Mouse (Mus musculus): ENCODE data around the gene Tmem203. TPM values are rescaled to one million over a fixed set of nuclear protein-coding genes. Genes with fewer than 3 reads are reported as not detected.

Tmem203 gene
- total and polyA plus RNA-seq, 2 experiments = 14.5 to 43.7 TPM

- TF ChIP-seq POLR2A (IDR thresholded peaks at IDR 0.05; ENCODE audit: extremely low read depth, insufficient read depth, low read length) (no peak), CTCF (IDR thresholded peaks at IDR 0.05; ENCODE audit: low read depth, low read length) (no peak)
- no peaks in the 10 kb centered on the region for H3K79me2 ChIP-seq (ENCODE audit: control insufficient read depth, insufficient read depth, low read length)
- no peak overlapping the region for H3K27ac ChIP-seq (replicated peaks; ENCODE audit: insufficient read depth, low read depth, low read length)
- no peaks in the 10 kb centered on the region; the same call in 1 of the 2 replicates for H3K36me3 ChIP-seq (ENCODE audit: control insufficient read depth, insufficient read depth, low read length)
- peak overlapping the region; percentile 39; the same call in 1 of the 2 replicates for H3K4me3 ChIP-seq (ENCODE audit: insufficient read depth, low read depth, low read length)
- peaks cover 9% of the 10 kb centered on the region; the same call in 1 of the 2 replicates for H3K27me3 ChIP-seq (ENCODE audit: control insufficient read depth, insufficient read depth, low read length)
- DNase-seq (ENCODE audit: extremely low read depth, low read depth, low spot score) = peak; percentile 23
- 2% methylated on average over 54 of the region's 54 CpGs for WGBS
- H3K9ac ChIP-seq (ENCODE audit: low read depth, low read length) = no peak overlapping the region
- H3K4me1 ChIP-seq (ENCODE audit: control insufficient read depth, insufficient read depth, low read length) = peaks cover 3% of the 10 kb centered on the region; the same call in 1 of the 2 replicates
Measured at GRCm38 (mm10) chr2:25290101-25290815, 35.0 kb downstream of the Tmem203 start.

GRCm38 (mm10) chr2:25290816-25291130 is 35.5 kb downstream of the Tmem203 start:
- TF ChIP-seq CTCF (IDR thresholded peaks at IDR 0.05; ENCODE audit: low read depth, low read length) (no peak), POLR2A (IDR thresholded peaks at IDR 0.05; ENCODE audit: extremely low read depth, insufficient read depth, low read length) (no peak)
- no peak for DNase-seq (ENCODE audit: extremely low read depth, low read depth, low spot score)
- Histone ChIP-seq H3K9ac (ENCODE audit: low read depth, low read length) (no peak overlapping the region), H3K4me1 (ENCODE audit: control insufficient read depth, insufficient read depth, low read length) (peaks cover 3% of the 10 kb centered on the region; the same call in 1 of the 2 replicates), H3K36me3 (ENCODE audit: control insufficient read depth, insufficient read depth, low read length) (no peaks in the 10 kb centered on the region), H3K27ac (replicated peaks; ENCODE audit: insufficient read depth, low read depth, low read length) (no peak overlapping the region), H3K79me2 (ENCODE audit: control insufficient read depth, insufficient read depth, low read length) (no peaks in the 10 kb centered on the region), H3K27me3 (ENCODE audit: control insufficient read depth, insufficient read depth, low read length) (peaks cover 9% of the 10 kb centered on the region; the same call in 1 of the 2 replicates), H3K4me3 (ENCODE audit: insufficient read depth, low read depth, low read length) (no peak overlapping the region)
- 2% methylated on average over 18 of the region's 18 CpGs for WGBS

DNA sequence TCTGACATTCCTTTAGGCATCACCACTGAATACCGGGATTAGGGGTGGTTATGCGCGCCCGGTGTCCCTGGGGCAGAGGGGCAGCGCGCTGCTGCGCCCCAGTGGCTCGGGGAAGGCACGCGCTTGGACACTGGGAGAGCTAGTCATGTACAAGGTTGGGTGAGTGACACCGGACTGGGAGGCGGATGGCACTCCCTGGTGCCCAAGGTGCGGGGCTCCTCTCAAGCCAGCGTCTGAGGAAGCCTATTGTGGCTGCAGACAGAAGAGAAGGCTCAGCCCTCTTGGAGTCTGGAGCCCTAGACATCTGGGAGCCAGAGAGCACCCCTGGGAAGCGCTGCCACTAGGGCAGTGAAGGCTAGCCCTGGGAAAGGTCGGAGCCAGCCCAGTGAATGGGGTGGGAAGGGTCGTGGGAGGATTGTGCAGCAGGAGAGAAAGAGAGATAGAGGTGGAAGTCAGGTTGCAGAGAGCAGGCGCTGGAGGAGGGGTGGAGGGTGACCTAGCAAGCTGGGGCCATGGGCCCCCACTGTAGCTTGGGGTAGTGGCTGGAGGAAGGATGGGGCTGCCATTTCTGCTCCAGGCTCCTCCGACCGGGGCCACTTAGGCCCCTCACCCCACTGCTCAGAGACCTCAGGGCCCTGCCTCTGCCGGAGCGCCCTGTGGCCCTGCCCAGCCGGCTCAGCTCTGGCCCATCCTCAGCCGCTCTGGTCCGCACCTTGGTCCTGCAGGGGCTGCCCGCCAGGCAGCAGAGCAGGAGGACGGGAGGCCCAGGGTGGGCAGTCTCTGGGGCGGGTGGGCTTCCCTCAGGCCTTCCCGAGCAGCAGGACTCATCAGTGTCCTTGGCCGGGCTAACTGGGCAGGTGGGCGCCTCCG is 36.2 kb downstream of the Tmem203 start:
- Histone ChIP-seq H3K4me3 (ENCODE audit: insufficient read depth, low read depth, low read length) (no peak overlapping the region; the same call in 1 of the 2 replicates), H3K36me3 (ENCODE audit: control insufficient read depth, insufficient read depth, low read length) (no peaks in the 10 kb centered on the region), H3K79me2 (ENCODE audit: control insufficient read depth, insufficient read depth, low read length) (no peaks in the 10 kb centered on the region), H3K9ac (ENCODE audit: low read depth, low read length) (no peak overlapping the region), H3K27me3 (ENCODE audit: control insufficient read depth, insufficient read depth, low read length) (peaks cover 9% of the 10 kb centered on the region; the same call in 1 of the 2 replicates), H3K27ac (replicated peaks; ENCODE audit: insufficient read depth, low read depth, low read length) (no peak overlapping the region), H3K4me1 (ENCODE audit: control insufficient read depth, insufficient read depth, low read length) (peaks cover 3% of the 10 kb centered on the region; the same call in 1 of the 2 replicates)
- DNase-seq (ENCODE audit: extremely low read depth, low read depth, low spot score) = no peak
- no peak for TF ChIP-seq CTCF (IDR thresholded peaks at IDR 0.05; ENCODE audit: low read depth, low read length)
- no peak for TF ChIP-seq POLR2A (IDR thresholded peaks at IDR 0.05; ENCODE audit: extremely low read depth, insufficient read depth, low read length)
- 13% methylated on average over 32 of the region's 32 CpGs for WGBS

DNA sequence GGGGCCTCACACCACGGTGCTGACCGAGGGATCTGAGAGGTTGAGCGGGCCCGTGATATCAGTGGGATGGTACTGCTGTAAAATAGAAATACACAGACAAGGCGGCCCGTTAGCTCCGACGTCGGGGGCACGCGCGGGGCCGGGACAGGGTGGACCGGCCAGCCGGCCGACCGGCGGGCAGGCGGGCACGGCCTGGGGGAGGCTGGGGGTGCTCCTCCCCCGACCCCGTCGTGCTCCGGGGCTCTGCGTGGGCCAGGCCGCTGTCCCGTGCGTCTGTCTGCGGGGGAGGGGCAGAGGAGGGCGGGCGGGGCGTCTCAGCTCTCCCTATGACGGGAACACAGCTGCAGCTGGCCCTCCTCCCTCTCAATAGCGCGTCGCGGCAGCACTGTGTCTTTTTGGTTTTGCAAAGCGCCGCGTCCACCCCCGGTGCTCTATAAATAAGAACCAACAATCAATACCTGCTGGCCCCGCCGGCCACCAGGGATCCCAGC is 36.9 kb downstream of the Tmem203 start:
- Histone ChIP-seq H3K9ac (ENCODE audit: low read depth, low read length) (no peak overlapping the region), H3K36me3 (ENCODE audit: control insufficient read depth, insufficient read depth, low read length) (no peaks in the 10 kb centered on the region), H3K27ac (replicated peaks; ENCODE audit: insufficient read depth, low read depth, low read length) (no peak overlapping the region), H3K4me1 (ENCODE audit: control insufficient read depth, insufficient read depth, low read length) (peaks cover 3% of the 10 kb centered on the region; the same call in 1 of the 2 replicates), H3K4me3 (ENCODE audit: insufficient read depth, low read depth, low read length) (peak overlapping the region; percentile 13; the same call in 1 of the 2 replicates), H3K79me2 (ENCODE audit: control insufficient read depth, insufficient read depth, low read length) (no peaks in the 10 kb centered on the region), H3K27me3 (ENCODE audit: control insufficient read depth, insufficient read depth, low read length) (peaks cover 9% of the 10 kb centered on the region; the same call in 1 of the 2 replicates)
- 4% methylated on average over 43 of the region's 43 CpGs for WGBS
- TF ChIP-seq CTCF (IDR thresholded peaks at IDR 0.05; ENCODE audit: low read depth, low read length) (no peak), POLR2A (IDR thresholded peaks at IDR 0.05; ENCODE audit: extremely low read depth, insufficient read depth, low read length) (no peak)
- no peak for DNase-seq (ENCODE audit: extremely low read depth, low read depth, low spot score)

DNA sequence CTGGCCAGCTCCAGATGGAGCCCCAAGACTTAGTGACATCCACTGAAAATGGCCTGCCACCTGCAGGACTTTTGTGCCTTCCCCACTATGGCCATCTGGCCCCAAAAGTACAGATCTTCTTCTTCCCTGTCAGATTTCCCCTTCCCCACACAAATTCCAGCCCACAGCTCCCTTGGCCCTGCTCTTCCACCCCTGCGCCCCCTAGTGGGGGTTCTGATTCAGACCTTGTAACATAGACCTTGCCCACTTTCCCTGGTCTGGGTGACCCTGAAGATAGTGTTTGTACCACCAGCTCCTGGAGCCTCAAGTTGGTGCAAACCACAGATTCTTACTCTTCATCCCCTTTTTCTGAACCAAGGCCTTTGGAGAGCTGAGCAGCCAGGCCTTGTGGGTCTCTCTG is 37.6 kb downstream of the Tmem203 start:
- no peak overlapping the region for H3K4me3 ChIP-seq (ENCODE audit: insufficient read depth, low read depth, low read length)
- no peak overlapping the region for H3K9ac ChIP-seq (ENCODE audit: low read depth, low read length)

More for the DNA sequence above, 37.6 kb downstream of the Tmem203 start:
- TF ChIP-seq CTCF (IDR thresholded peaks at IDR 0.05; ENCODE audit: low read depth, low read length) (peak; percentile 88), POLR2A (IDR thresholded peaks at IDR 0.05; ENCODE audit: extremely low read depth, insufficient read depth, low read length) (no peak)
- H3K27me3 ChIP-seq (ENCODE audit: control insufficient read depth, insufficient read depth, low read length) = peaks cover 9% of the 10 kb centered on the region; the same call in 1 of the 2 replicates
- no peaks in the 10 kb centered on the region for H3K36me3 ChIP-seq (ENCODE audit: control insufficient read depth, insufficient read depth, low read length)
- H3K79me2 ChIP-seq (ENCODE audit: control insufficient read depth, insufficient read depth, low read length) = no peaks in the 10 kb centered on the region
- WGBS = 7% methylated on average over 1 of the region's 1 CpGs
- peaks cover 3% of the 10 kb centered on the region; the same call in 1 of the 2 replicates for H3K4me1 ChIP-seq (ENCODE audit: control insufficient read depth, insufficient read depth, low read length)
- H3K27ac ChIP-seq (replicated peaks; ENCODE audit: insufficient read depth, low read depth, low read length) = no peak overlapping the region
- peak; percentile 9 for DNase-seq (ENCODE audit: extremely low read depth, low read depth, low spot score)
